Mouse (Mus musculus) C2C12 (cell line): ENCODE measurements at regions not wholly inside any gene's neighbourhood (a gene's known extent, or its start where the extent isn't known, plus 50 kb on each side); places are given as distances from the start of the nearest gene placed in this dataset.

Experiments
- H3K27me3 ChIP-seq: one replicate; pipeline ENCODE4 v1.6.1; 2011; ENCODE audit not compliant: control insufficient read depth, insufficient read depth, insufficient read length
- H3K36me3 ChIP-seq: one replicate; pipeline ENCODE4 v1.6.1; 2011; ENCODE audit not compliant: control insufficient read depth, insufficient read depth
- H3K4me3 ChIP-seq: one replicate; pipeline ENCODE4 v1.5.1; 2011; ENCODE audit warnings: mild to moderate bottlenecking, control low read depth; ENCODE audit not compliant: poor library complexity, insufficient read depth, severe bottlenecking
- H3K79me2 ChIP-seq: one replicate; pipeline ENCODE4 v1.6.1; 2011; ENCODE audit not compliant: control insufficient read depth, insufficient read depth
- H3K79me3 ChIP-seq: one replicate; pipeline ENCODE4 v1.6.1; 2011; ENCODE audit warnings: low read depth, control low read depth
- H3ac ChIP-seq: one replicate; pipeline ENCODE3; 2011; ENCODE audit warnings: low read depth; ENCODE audit not compliant: control insufficient read depth, insufficient read length
- CEBPB ChIP-seq: IDR thresholded peaks from one replicate; pipeline ENCODE4 v1.6.1; 2011; ENCODE audit warnings: low read depth, mild to moderate bottlenecking, control low read depth, moderate library complexity
- CTCF ChIP-seq: IDR thresholded peaks from one replicate; pipeline ENCODE4 v1.5.1; 2011; ENCODE audit not compliant: control insufficient read depth, insufficient read depth, insufficient read length
- FOSL1 ChIP-seq: IDR thresholded peaks from one replicate; pipeline ENCODE4 v1.8.0; 2011; ENCODE audit warnings: mild to moderate bottlenecking, low read length; ENCODE audit not compliant: poor library complexity, insufficient read depth, severe bottlenecking
- MAX ChIP-seq: IDR thresholded peaks from one replicate; pipeline ENCODE4 v1.6.1; 2011; ENCODE audit warnings: mild to moderate bottlenecking, control low read depth
- MYOD1 ChIP-seq: IDR thresholded peaks from one replicate; pipeline ENCODE4 v1.6.1; 2011; ENCODE audit warnings: low read depth; ENCODE audit not compliant: control insufficient read depth, insufficient read length
- MYOG ChIP-seq: IDR thresholded peaks from one replicate; pipeline ENCODE4 v1.6.1; 2011; ENCODE audit not compliant: control insufficient read depth, insufficient read length; ENCODE audit errors: extremely low read depth
- USF1 ChIP-seq: IDR thresholded peaks from one replicate; pipeline ENCODE4 v1.6.1; 2011; ENCODE audit warnings: low read depth, mild to moderate bottlenecking, control low read depth, moderate library complexity

DNA sequence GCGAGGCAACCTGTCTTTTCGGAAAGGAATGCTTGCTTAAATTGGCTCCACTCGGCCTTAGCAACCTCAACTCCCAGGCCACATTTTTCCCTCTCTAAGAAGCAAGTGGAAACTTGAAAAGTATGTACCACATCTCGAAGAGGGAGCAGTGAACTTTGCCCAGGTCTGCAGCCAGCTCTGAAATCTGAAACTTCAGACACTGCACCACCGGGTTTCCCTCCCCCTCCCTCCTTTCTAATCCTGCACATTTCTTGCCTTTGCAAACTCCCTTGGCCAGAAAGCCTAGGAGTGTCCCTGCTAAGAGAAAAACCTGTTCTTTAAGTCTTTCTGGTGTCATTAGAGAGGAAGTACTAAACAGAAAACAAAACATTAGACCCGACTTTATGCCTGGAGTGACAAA lies 148.1 kb upstream of the Nr2f2 start:
- Histone ChIP-seq H3ac (no peak overlapping the region), H3K79me3 (no peaks in the 10 kb centered on the region), H3K36me3 (no peaks in the 10 kb centered on the region), H3K4me3 (no peak overlapping the region), H3K79me2 (no peaks in the 10 kb centered on the region), H3K27me3 (no peaks in the 10 kb centered on the region)
- TF ChIP-seq USF1 (no peak), MYOD1 (no peak)

DNA sequence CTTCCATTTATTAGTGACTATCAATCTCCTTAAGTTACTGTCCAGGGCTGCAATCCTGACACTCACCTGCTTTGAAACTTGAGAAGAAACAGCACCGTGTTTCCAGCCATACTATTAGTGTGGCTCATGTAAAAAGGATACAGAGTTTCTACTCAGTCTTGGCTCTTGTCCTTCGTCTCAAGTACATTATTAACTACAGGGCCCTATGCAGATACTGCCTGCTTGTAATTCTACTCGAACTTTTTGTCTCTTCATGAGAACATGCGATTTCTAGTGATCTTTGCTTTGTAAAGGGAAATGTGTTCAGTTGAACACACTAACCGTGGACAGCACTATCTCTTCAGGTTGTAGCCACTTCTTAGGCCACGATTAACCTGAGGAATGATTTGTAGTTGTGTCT lies 145.8 kb upstream of the Nr2f2 start:
- Histone ChIP-seq H3ac (no peak overlapping the region), H3K36me3 (no peaks in the 10 kb centered on the region), H3K79me2 (no peaks in the 10 kb centered on the region), H3K27me3 (no peaks in the 10 kb centered on the region), H3K4me3 (no peak overlapping the region), H3K79me3 (no peaks in the 10 kb centered on the region)
- TF ChIP-seq CEBPB, result no peak
- no peak for TF ChIP-seq MYOG
- no peak for TF ChIP-seq MAX
- no peak for TF ChIP-seq USF1

DNA sequence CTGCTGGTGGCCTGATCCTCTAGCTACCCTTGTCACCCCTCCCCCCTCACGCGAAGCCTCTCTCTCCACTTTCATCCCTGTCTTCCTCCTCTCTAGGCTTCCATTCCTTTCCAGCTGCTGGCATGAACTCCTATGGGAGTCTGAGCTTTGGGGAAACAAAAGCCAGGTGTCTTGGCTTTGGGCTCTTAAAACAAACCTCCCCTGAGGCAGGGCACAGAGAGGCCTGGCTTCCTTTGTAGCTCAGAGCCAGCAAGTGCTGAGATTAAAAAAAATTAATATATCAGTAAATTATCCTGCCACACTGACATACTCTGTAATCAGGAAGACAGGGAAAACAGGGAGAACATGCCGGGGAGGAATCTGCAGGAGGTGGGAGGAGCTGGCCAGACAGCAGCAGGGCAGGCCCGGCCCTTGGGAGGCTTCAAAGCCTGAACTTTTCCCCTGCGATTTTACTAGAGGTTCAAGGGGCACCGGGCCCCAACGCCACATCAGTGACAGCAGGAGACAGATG lies 139.2 kb upstream of the Nr2f2 start:
- H3K79me2 ChIP-seq, result no peaks in the 10 kb centered on the region
- no peak overlapping the region for H3K4me3 ChIP-seq
- H3K27me3 ChIP-seq, result no peaks in the 10 kb centered on the region
- H3ac ChIP-seq, result no peak overlapping the region
- H3K79me3 ChIP-seq, result no peaks in the 10 kb centered on the region
- H3K36me3 ChIP-seq, result no peaks in the 10 kb centered on the region
- TF ChIP-seq MYOD1, result no peak
- TF ChIP-seq CTCF, result no peak
- TF ChIP-seq USF1, result no peak
- TF ChIP-seq CEBPB, result no peak
- TF ChIP-seq MYOG, result no peak
- TF ChIP-seq MAX, result no peak
- TF ChIP-seq FOSL1, result no peak

DNA sequence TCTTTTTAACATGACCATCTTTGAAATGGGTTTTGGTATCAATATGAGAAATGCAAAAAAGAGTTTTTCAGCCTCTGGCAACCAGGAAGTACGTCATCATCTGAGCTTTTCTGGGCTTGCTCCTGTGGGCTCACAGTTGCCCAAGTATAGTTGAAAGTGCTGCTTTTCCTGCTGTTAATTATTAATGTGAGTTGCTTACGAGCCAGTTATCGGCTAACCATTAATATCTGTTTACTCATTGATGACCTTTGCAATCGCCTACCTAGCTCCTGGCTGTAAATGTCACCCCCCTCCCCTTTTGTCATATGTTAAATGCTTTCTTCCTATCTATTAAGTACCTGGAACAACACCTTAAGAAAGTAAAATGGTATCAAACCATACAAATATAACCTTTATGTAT lies 135.3 kb upstream of the Nr2f2 start:
- TF ChIP-seq CEBPB, result no peak
- no peak for TF ChIP-seq MYOD1
- TF ChIP-seq MYOG, result no peak
- TF ChIP-seq MAX, result no peak
- TF ChIP-seq FOSL1, result no peak
- TF ChIP-seq USF1, result no peak
- Histone ChIP-seq H3K79me3 (no peaks in the 10 kb centered on the region), H3K27me3 (no peaks in the 10 kb centered on the region), H3K4me3 (no peak overlapping the region), H3ac (no peak overlapping the region), H3K36me3 (no peaks in the 10 kb centered on the region), H3K79me2 (no peaks in the 10 kb centered on the region)

DNA sequence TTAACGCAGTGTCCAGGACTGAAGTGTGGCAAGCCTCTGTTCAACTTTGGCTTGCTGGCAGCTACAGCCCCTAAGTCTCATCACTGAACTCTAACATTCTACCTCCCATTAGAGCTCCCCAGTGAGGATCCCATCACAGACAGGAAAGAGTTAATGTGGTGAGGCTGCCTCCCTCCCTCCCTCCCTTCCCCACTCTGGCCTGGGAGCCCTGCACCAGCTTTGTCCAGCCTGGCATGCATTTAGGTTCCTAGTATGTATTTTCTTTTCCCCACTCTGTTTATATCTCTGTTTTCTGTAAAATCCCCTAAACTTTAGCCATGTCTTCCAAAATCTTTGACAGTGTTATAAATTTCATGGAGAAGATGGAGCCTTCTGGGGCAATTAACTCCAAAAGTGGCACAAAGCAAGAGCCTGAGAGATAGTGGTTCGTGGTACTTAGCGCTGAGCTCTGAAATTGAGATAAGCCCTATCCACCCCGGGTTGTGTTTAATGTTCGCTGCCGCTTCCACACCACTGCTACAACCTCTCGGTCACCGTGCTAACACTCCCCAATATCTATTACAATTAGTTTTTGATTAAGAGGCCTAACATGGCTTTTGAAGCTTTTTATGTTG lies 130.1 kb upstream of the Nr2f2 start:
- Histone ChIP-seq H3K79me3 (no peaks in the 10 kb centered on the region), H3K36me3 (no peaks in the 10 kb centered on the region), H3K79me2 (no peaks in the 10 kb centered on the region), H3ac (no peak overlapping the region), H3K4me3 (no peak overlapping the region), H3K27me3 (no peaks in the 10 kb centered on the region)
- TF ChIP-seq FOSL1, result no peak
- TF ChIP-seq CEBPB, result no peak
- TF ChIP-seq CTCF, result no peak
- no peak for TF ChIP-seq USF1
- no peak for TF ChIP-seq MYOG
- TF ChIP-seq MAX, result no peak
- TF ChIP-seq MYOD1, result no peak

DNA sequence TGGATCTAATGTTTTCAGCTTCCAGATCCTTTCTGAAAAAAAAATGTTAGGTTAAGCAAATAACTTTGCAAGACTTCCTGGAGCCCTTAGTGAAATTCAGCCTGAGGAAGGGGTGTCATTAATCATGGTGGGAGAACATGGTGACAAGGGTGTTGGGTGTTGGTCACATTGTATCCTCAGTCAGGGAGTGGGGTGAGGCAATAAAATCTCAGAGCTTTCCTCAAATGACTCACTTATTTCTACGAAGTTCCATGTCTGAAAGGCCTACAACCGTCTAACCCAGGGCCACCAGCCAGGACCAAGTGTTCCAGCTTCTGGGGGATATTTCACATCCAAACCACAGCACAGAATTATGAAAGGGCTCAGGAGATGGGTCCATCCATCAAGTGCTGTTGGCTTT lies 117.7 kb upstream of the Nr2f2 start:
- no peak for TF ChIP-seq USF1
- no peak for TF ChIP-seq CTCF
- no peak for TF ChIP-seq FOSL1
- no peak for TF ChIP-seq MYOD1
- TF ChIP-seq CEBPB, result no peak
- no peak for TF ChIP-seq MAX
- no peak for TF ChIP-seq MYOG
- H3K79me2 ChIP-seq, result no peaks in the 10 kb centered on the region
- no peak overlapping the region for H3ac ChIP-seq
- H3K36me3 ChIP-seq, result no peaks in the 10 kb centered on the region
- no peaks in the 10 kb centered on the region for H3K79me3 ChIP-seq
- no peaks in the 10 kb centered on the region for H3K27me3 ChIP-seq
- H3K4me3 ChIP-seq, result no peak overlapping the region
